Mouse (Mus musculus) liver, adult 2 months (tissue): ENCODE results near the gene Plxna4. TPM values are rescaled to one million over a fixed set of nuclear protein-coding genes. Genes with fewer than 3 reads are reported as not detected.
A peak's percentile ranks its signal among the peaks of the same experiment; 100 is the strongest.

Source experiments
- DNase-seq: peaks from one replicate; pipeline ENCODE4 v3.0.0-alpha.2; 2011; ENCODE audit warnings: low read depth, low spot score; ENCODE audit errors: extremely low read depth
- H3K27ac ChIP-seq: fragments of 200-500 bp; replicated peaks from 2 replicates; pipeline ENCODE4 v1.5.1; 2012; ENCODE audit warnings: low read depth, mild to moderate bottlenecking, control low read depth, inconsistent platforms, low read length; ENCODE audit not compliant: insufficient read depth
- H3K27me3 ChIP-seq: fragments of 200-500 bp; 2 replicates; pipeline ENCODE4 v1.6.1; 2012; ENCODE audit warnings: mild to moderate bottlenecking, moderate library complexity, low read length, inconsistent platforms; ENCODE audit not compliant: control insufficient read depth, insufficient read depth
- H3K36me3 ChIP-seq: fragments of 200-500 bp; 2 replicates; pipeline ENCODE4 v1.6.1; 2012; ENCODE audit warnings: low read length, inconsistent platforms; ENCODE audit not compliant: control insufficient read depth, insufficient read depth
- H3K4me1 ChIP-seq: fragments of 200-500 bp; 2 replicates; pipeline ENCODE4 v1.6.1; 2011; ENCODE audit warnings: low read length; ENCODE audit not compliant: control insufficient read depth, insufficient read depth
- H3K4me3 ChIP-seq: fragments of 200-500 bp; 2 replicates; pipeline ENCODE4 v1.5.1; 2011; ENCODE audit warnings: low read depth, mild to moderate bottlenecking, control low read depth, low read length, moderate library complexity; ENCODE audit not compliant: insufficient read depth
- H3K79me2 ChIP-seq: fragments of 200-500 bp; 2 replicates; pipeline ENCODE4 v1.6.1; 2012; ENCODE audit warnings: inconsistent platforms, mild to moderate bottlenecking, low read length, moderate library complexity; ENCODE audit not compliant: control insufficient read depth, insufficient read depth
- H3K9ac ChIP-seq: fragments of 200-500 bp; 2 replicates; pipeline ENCODE4 v1.6.1; 2012; ENCODE audit warnings: low read depth, mild to moderate bottlenecking, control low read depth, inconsistent platforms, low read length
- CTCF ChIP-seq: fragments of 200-500 bp; IDR thresholded peaks from 2 replicates; pipeline ENCODE4 v1.5.1; 2011; ENCODE audit warnings: low read depth, low read length, control low read depth
- POLR2A ChIP-seq: fragments of 200-500 bp; IDR thresholded peaks from 2 replicates; pipeline ENCODE4 v1.6.1; 2011; ENCODE audit warnings: low read length, control low read depth; ENCODE audit not compliant: insufficient read depth; ENCODE audit errors: extremely low read depth
- WGBS: fragments of 180-500 bp; shearing (Covaris S2); methylation state at CpG from one replicate; pipeline ENCODE4 v1.1.7; 2018; 5-methylcytosine and 5-hydroxymethylcytosine counted together
- polyA plus RNA-seq: library from polyadenylated mRNA; depleted of rRNA; stranded (reverse); fragments of >200 nt; gene quantifications from 2 replicates; pipeline ENCODE4 v1.2.3, GENCODE M21; 2012
- total RNA-seq: library from RNA; depleted of rRNA; stranded (reverse); fragments of >200 nt; gene quantifications from 2 replicates; pipeline ENCODE4 v1.2.3, GENCODE M21; 2014

Gene Plxna4
- total and polyA plus RNA-seq, 2 experiments = 0.32 to 1.0 TPM

GRCm38 (mm10) chr6:32196913-32197312 lies 391.1 kb downstream of the Plxna4 start:
- Histone ChIP-seq H3K27ac (no peak overlapping the region), H3K79me2 (no peaks in the 10 kb centered on the region), H3K9ac (no peak overlapping the region), H3K4me1 (no peaks in the 10 kb centered on the region), H3K36me3 (no peaks in the 10 kb centered on the region), H3K27me3 (no peaks in the 10 kb centered on the region), H3K4me3 (no peak overlapping the region)
- TF ChIP-seq POLR2A = no peak
- no peak for TF ChIP-seq CTCF
- WGBS = 88% methylated on average over 9 of the region's 9 CpGs
- no peak for DNase-seq

- 97% methylated on average over 2 of the region's 2 CpGs for WGBS
- H3K4me1 ChIP-seq = no peaks in the 10 kb centered on the region
- no peaks in the 10 kb centered on the region for H3K27me3 ChIP-seq
- no peaks in the 10 kb centered on the region for H3K79me2 ChIP-seq
- no peak overlapping the region for H3K4me3 ChIP-seq
- no peaks in the 10 kb centered on the region for H3K36me3 ChIP-seq
- no peak for DNase-seq
- no peak overlapping the region for H3K27ac ChIP-seq
- TF ChIP-seq POLR2A (no peak), CTCF (no peak)
- H3K9ac ChIP-seq = no peak overlapping the region
Measured at GRCm38 (mm10) chr6:32193046-32193445, 394.9 kb downstream of the Plxna4 start.

- TF ChIP-seq CTCF (no peak), POLR2A (no peak)
- no peaks in the 10 kb centered on the region for H3K4me1 ChIP-seq
- no peak overlapping the region for H3K9ac ChIP-seq
- no peaks in the 10 kb centered on the region for H3K27me3 ChIP-seq
- WGBS = 87% methylated on average over 4 of the region's 4 CpGs
- no peaks in the 10 kb centered on the region for H3K79me2 ChIP-seq
- no peak overlapping the region for H3K4me3 ChIP-seq
- no peaks in the 10 kb centered on the region for H3K36me3 ChIP-seq
- H3K27ac ChIP-seq = no peak overlapping the region
- peak; percentile 12 for DNase-seq
Measured at GRCm38 (mm10) chr6:32184402-32184985, 403.5 kb downstream of the Plxna4 start.

- no peak for TF ChIP-seq POLR2A
- TF ChIP-seq CTCF = no peak
- no peaks in the 10 kb centered on the region for H3K79me2 ChIP-seq
- no peak overlapping the region for H3K4me3 ChIP-seq
- H3K27me3 ChIP-seq = no peaks in the 10 kb centered on the region
- H3K9ac ChIP-seq = no peak overlapping the region
- H3K4me1 ChIP-seq = no peaks in the 10 kb centered on the region
- 76% methylated on average over 6 of the region's 6 CpGs for WGBS
- no peak for DNase-seq
- H3K27ac ChIP-seq = no peak overlapping the region
- no peaks in the 10 kb centered on the region for H3K36me3 ChIP-seq
Measured at GRCm38 (mm10) chr6:32183651-32184185, 404.3 kb downstream of the Plxna4 start.

- WGBS = 88% methylated on average over 5 of the region's 5 CpGs
- TF ChIP-seq POLR2A = no peak
- TF ChIP-seq CTCF = no peak
Measured at GRCm38 (mm10) chr6:32180012-32180358, 408.0 kb downstream of the Plxna4 start.

GRCm38 (mm10) chr6:32179346-32180011 lies 408.5 kb downstream of the Plxna4 start:
- no peak overlapping the region for H3K9ac ChIP-seq
- no peak for TF ChIP-seq CTCF
- TF ChIP-seq POLR2A = no peak
- no peaks in the 10 kb centered on the region for H3K4me1 ChIP-seq
- WGBS = 96% methylated on average over 2 of the region's 2 CpGs
- no peaks in the 10 kb centered on the region for H3K36me3 ChIP-seq
- no peaks in the 10 kb centered on the region for H3K79me2 ChIP-seq
- H3K4me3 ChIP-seq = no peak overlapping the region
- H3K27me3 ChIP-seq = no peaks in the 10 kb centered on the region
- DNase-seq = no peak
- no peak overlapping the region for H3K27ac ChIP-seq

More at GRCm38 (mm10) chr6:32180012-32180358, 408.0 kb downstream of the Plxna4 start:
- DNase-seq = no peak
- Histone ChIP-seq H3K4me1 (no peaks in the 10 kb centered on the region), H3K27ac (no peak overlapping the region), H3K27me3 (no peaks in the 10 kb centered on the region), H3K4me3 (no peak overlapping the region), H3K36me3 (no peaks in the 10 kb centered on the region), H3K79me2 (no peaks in the 10 kb centered on the region), H3K9ac (no peak overlapping the region)
